Mouse (Mus musculus): ENCODE results near the gene H2al1k.
"Not testable (repeated sequence)": the region's sequence is repeated elsewhere in the genome, so short reads cannot be mapped to it uniquely, and the experiment has no call there.

Gene H2al1k

DNA sequence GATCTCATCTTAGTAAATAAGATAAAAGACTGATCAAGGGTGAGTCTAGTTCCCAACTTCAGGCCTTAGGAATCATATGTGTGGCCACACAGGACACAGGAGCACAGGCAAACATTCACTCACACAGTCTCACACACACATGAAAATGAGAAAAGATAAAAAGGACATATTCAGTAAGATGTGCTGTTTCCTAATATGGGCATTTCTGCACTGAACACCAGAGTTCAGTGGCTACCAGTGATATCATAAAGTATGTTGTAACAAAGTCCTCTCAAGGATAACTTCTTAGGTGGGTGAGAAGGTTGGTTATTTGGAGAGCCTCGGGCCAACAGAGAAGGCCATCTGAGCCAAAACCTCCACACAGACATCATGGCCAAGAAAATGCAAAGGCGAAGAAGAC is at the start of gene H2al1k:
Gene H2al1k, plus strand, starts transcription at position 301 of the 400 bp plus-strand sequence.
- not testable (repeated sequence) for DNase-seq

DNA sequence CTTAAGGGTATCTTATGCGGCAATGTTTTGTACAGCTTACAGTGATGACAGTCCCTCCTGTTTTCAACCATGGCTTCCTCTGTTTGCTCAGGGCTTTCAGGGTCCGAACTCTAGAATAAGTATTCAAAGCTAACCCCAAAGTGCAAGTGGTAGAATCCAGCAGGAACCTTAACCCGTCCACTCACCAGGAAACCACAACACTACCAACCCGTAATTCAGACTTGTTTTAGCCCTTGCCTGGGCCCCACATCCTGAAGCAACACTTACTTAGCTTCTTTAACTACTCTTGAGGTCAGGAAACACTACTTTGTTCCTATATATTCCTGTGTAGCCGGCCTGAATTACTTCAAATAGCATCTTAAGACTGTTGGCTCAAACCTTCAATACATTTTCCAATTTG is 47.6 kb upstream of the H2al1k start:
- no peak for DNase-seq

DNA sequence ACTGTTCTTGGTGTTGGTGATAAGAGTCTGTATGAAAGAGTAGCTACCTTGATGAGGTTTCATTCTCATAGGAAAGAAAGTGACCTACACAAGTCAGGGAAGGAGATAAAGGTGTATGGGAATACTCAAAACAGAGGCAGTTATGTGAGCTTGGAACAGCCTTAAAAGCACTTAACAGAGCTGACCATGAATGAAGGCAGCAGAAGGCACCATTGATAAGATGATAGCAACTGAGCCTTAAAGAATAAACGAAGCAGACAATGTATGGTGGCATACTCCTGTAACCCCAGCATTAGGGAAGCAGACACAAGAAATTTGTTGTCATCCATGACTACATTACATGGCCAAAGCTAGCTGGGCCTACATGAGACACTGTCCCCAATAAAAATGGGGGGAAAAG is 47.0 kb upstream of the H2al1k start:
- no peak for DNase-seq

- not testable (repeated sequence) for DNase-seq
These were observed 34.0 kb upstream of the H2al1k start for GRCm38 (mm10) chrX:9316457-9316856.

DNA sequence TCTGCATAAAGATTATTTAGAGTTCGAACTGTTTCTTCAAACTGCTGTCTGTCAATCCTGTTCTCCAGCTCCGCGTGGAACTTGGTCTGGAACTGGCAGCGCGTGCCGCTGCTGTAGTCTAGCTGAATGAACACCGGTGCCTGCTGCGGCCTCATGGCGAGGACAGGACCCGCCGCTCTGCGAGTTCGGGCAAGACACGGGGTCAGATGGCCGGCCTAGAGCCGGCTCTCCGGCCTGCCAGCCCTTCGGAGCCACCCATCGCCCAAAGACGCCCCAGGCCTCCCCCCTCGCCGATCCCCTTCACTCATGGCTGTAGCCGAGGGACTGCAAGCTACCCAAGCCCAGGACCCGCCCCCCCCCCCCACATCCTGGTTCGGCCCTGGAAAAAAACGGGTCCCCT is 22.5 kb upstream of the H2al1k start:
- not testable (repeated sequence) for DNase-seq

DNA sequence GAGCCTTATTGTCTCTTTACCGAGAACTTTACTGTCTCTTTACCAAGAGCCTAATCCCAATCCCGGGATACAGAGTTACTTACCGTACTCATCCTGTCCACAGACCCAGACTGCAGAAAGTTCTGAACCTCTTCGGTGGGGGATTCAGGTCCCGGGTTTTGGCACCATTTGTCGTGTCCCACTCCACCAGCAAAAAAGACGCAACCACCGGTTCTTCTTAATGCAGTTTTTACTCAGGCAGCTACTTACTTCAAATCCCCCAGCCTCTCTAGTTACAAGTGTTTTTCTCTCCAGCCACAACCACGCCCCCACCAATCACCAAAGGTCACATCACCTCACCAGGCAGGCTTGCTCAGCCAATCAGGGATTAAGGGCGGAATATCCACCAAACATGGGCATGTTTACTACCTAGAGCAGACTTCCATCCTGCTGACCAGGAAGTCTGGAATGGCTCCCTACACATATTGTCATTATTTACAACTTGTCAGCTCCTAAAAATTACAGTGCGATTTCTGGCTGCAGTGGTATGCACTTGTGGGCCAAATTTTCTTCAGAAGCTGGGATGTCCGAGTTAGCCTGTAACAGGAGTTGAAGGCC is 18.0 kb upstream of the H2al1k start:
- DNase-seq, result not testable (repeated sequence)

- peak; percentile 12 for DNase-seq
These were observed 17.4 kb upstream of the H2al1k start for GRCm38 (mm10) chrX:9333035-9333434.

DNA sequence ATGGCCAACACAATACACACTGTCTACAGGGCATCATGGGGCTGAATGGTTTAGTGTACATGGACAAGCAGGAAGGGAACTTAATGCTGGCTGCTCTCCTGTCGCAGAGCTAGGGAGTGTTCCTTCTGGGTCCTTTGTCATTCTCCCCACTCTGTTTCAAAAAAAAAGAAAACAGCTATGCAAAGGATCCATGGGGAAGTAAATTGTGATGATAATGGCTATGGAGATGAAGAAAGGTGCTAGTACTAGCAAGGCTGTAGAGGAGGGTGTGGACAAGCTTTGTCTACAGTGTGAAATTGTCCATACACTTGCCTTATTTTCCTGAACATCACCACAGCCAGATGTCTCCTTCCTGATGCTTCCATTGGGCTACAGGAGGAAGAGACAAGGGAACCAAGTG is 15.4 kb upstream of the H2al1k start:
- not testable (repeated sequence) for DNase-seq

DNA sequence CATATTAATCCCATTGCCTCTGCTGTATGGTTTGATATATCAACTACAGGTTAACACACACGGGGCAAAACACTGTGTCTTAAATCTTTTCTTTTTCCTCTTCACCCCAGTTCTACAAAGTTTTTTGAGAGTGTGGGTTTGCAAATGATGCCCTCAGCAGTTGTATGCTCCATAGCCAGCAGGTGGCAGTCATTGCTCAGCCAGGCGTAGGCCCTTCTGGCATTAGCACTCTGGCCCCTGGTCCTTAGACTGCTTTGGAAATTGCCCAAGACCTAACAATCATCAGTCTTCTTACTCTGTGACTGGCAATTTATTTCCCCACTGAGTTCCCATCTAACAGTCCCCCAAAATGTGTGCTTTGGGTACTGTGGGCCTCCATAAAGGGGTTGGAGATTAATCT is 23.6 kb downstream of the H2al1k start:
- peak; percentile 2 for DNase-seq

- DNase-seq, result not testable (repeated sequence)
These were observed 25.5 kb downstream of the H2al1k start for GRCm38 (mm10) chrX:9375927-9376326.

All from thymus, postnatal 25 days (tissue).